Mouse (Mus musculus): ENCODE results near the gene Tmem181a. TPM values are rescaled to one million over a fixed set of nuclear protein-coding genes. Genes with fewer than 3 reads are reported as not detected.
"Not testable (repeated sequence)": the region's sequence is repeated elsewhere in the genome, so short reads cannot be mapped to it uniquely, and the experiment has no call there.

The Tmem181a gene
- polyA plus RNA-seq, 1 experiment from 2014 or later = 23.0 TPM

GRCm38 (mm10) chr17:6314493-6314892, 57.8 kb downstream of the Tmem181a start:
- H3K36me3 ChIP-seq (ENCODE audit: control insufficient read depth, insufficient read depth, low read length); H3K27ac ChIP-seq (ENCODE audit: low read depth); H3K27me3 ChIP-seq (replicated peaks; ENCODE audit: control insufficient read depth, insufficient read depth, low read length); H3K9me3 ChIP-seq (ENCODE audit: control insufficient read depth, low read length); H3K4me1 ChIP-seq (replicated peaks; ENCODE audit: control insufficient read depth, insufficient read depth, low read length); DNase-seq (ENCODE audit: low spot score); H3K9ac ChIP-seq (ENCODE audit: low read length); ATAC-seq (replicated peaks; ENCODE audit: low FRiP score, low TSS enrichment, low read depth); H3K4me3 ChIP-seq (ENCODE audit: low read depth, low read length); H3K4me2 ChIP-seq (ENCODE audit: low read length): not testable (repeated sequence)
- 77% methylated on average over 2 of the region's 3 CpGs for WGBS

DNA sequence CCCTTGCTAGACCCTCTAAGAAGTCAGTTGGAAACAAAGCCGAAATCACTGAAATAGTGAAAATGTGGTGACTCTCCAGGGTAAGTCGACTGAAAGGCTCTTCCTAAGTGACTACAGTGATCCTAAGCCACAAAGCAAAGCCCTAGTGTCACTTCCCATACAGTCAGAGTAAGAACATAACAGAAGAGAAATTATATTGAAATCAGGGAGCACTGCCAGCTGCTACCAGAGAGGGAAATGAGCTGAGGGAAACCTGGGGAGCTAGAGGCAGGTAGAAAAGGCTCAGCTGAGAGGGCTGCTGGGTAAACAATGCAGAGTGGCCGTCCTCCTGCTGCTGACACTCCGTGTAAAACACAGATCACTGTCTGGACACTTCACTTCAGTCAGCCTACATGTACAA, 59.0 kb downstream of the Tmem181a start:
- H3K36me3 ChIP-seq (ENCODE audit: control insufficient read depth, insufficient read depth, low read length); ATAC-seq (replicated peaks; ENCODE audit: low FRiP score, low TSS enrichment, low read depth); H3K4me2 ChIP-seq (ENCODE audit: low read length); H3K27ac ChIP-seq (ENCODE audit: low read depth); H3K27me3 ChIP-seq (replicated peaks; ENCODE audit: control insufficient read depth, insufficient read depth, low read length); H3K9ac ChIP-seq (ENCODE audit: low read length); H3K9me3 ChIP-seq (ENCODE audit: control insufficient read depth, low read length); H3K4me1 ChIP-seq (replicated peaks; ENCODE audit: control insufficient read depth, insufficient read depth, low read length); DNase-seq (ENCODE audit: low spot score); H3K4me3 ChIP-seq (ENCODE audit: low read depth, low read length): not testable (repeated sequence)
- 45% methylated on average over 2 of the region's 4 CpGs for WGBS

- not testable (repeated sequence) for H3K9me3 ChIP-seq (ENCODE audit: control insufficient read depth, low read length); H3K36me3 ChIP-seq (ENCODE audit: control insufficient read depth, insufficient read depth, low read length); H3K27me3 ChIP-seq (replicated peaks; ENCODE audit: control insufficient read depth, insufficient read depth, low read length); H3K27ac ChIP-seq (ENCODE audit: low read depth); H3K4me1 ChIP-seq (replicated peaks; ENCODE audit: control insufficient read depth, insufficient read depth, low read length)
- Histone ChIP-seq H3K4me3 (ENCODE audit: low read depth, low read length) (peak overlapping the region; percentile 28), H3K4me2 (ENCODE audit: low read length) (peak overlapping the region; percentile 48), H3K9ac (ENCODE audit: low read length) (0 out of 2 replicates have a peak overlapping the region, but pooled peaks have one; percentile 20)
- peak; percentile 55; the same call in 1 of the 2 replicates for ATAC-seq (replicated peaks; ENCODE audit: low FRiP score, low TSS enrichment, low read depth)
- DNase-seq (ENCODE audit: low spot score) = peak; percentile 52
- WGBS = 2% methylated on average over 37 of the region's 38 CpGs
Measured at GRCm38 (mm10) chr17:6316379-6317126, 59.9 kb downstream of the Tmem181a start.

DNA sequence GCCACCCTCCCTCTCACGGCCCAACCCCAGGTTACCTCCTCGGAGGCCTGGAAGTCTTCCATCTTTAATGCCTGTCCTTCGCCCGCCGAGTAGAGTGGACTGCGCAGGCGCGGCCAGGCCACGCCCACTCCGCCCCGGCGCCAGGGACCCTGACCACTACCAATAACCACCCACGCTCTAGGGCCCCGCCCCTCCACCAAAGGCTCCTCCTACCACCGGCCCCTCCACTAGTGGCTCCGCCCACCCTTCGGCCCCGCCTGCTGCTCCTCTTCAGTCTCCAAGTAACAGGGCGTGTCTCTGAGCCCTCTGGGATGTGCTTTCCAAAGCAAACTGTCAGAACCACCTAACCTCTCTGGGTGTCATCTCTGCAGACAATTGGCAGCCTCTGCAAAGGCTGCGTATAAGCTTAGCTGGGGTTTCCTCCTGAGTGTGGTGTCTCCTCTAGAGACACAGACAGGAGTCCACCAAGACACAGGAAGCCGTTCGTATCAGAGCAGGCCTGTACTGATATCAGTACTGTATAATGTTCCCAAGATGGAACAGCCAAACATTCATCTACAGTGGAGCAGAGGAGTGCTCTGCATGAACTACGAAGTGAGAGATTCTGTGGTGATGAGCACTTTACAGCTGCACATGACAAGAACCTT, 60.8 kb downstream of the Tmem181a start, which contains the start of gene Dynlt1a:
Gene Dynlt1a, minus strand, starts transcription at position 162 of the 647 bp plus-strand sequence.
- not testable (repeated sequence) for H3K27ac ChIP-seq (ENCODE audit: low read depth); H3K36me3 ChIP-seq (ENCODE audit: control insufficient read depth, insufficient read depth, low read length); H3K4me1 ChIP-seq (replicated peaks; ENCODE audit: control insufficient read depth, insufficient read depth, low read length); H3K9me3 ChIP-seq (ENCODE audit: control insufficient read depth, low read length); H3K27me3 ChIP-seq (replicated peaks; ENCODE audit: control insufficient read depth, insufficient read depth, low read length)
- Histone ChIP-seq H3K4me3 (ENCODE audit: low read depth, low read length) (peak within 1 kb of the TSS; percentile 28), H3K9ac (ENCODE audit: low read length) (0 out of 2 replicates have a peak within 1 kb of the TSS, but pooled peaks have one; percentile 20), H3K4me2 (ENCODE audit: low read length) (peak within 1 kb of the TSS; percentile 48)
- ATAC-seq (replicated peaks; ENCODE audit: low FRiP score, low TSS enrichment, low read depth) (peak; percentile 94), DNase-seq (ENCODE audit: low spot score) (peak; percentile 97)
- 8% methylated on average over 23 of the region's 23 CpGs for WGBS

DNA sequence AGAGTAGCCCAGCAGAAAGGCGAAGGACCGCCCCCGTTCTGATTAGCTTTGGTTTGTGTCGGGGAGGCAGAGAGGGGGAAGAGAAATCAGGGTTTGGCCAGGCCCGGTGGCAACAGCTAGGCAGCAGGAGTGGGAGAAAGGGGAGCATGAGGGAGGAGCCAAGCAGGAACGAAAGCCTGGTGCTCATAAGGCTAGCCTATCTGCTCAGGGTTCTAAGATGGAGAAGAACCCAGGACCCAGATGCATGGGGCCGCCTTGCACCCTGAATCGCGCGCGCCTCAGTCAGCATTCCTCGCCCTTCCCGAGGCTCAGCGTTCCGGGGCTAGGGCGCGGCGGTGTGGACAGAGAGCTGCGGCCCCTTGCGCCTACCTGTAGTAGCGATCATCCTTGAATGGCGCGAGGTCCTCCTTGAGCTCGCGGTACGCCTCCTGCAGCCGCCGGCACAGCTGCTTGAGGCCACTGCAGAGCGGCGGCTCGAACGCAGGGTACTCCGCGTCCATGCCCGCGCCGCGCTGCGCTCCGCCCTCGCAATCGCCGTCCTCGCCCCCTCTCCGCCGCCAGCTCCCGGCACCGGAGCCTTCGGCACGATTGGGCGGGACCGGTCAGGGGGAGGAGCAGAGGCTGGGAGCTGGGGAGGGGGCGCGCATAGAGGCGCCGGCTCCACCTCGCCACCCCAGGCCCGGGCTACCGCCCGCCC, 64.6 kb downstream of the Tmem181a start:
- H3K4me1 ChIP-seq (replicated peaks; ENCODE audit: control insufficient read depth, insufficient read depth, low read length); H3K36me3 ChIP-seq (ENCODE audit: control insufficient read depth, insufficient read depth, low read length); H3K4me2 ChIP-seq (ENCODE audit: low read length); H3K9me3 ChIP-seq (ENCODE audit: control insufficient read depth, low read length); H3K27me3 ChIP-seq (replicated peaks; ENCODE audit: control insufficient read depth, insufficient read depth, low read length); H3K9ac ChIP-seq (ENCODE audit: low read length); H3K4me3 ChIP-seq (ENCODE audit: low read depth, low read length); DNase-seq (ENCODE audit: low spot score); H3K27ac ChIP-seq (ENCODE audit: low read depth): not testable (repeated sequence)
- 8% methylated on average over 3 of the region's 60 CpGs for WGBS
- ATAC-seq (replicated peaks; ENCODE audit: low FRiP score, low TSS enrichment, low read depth) = 0 out of 2 replicates have a peak, but pooled peaks have one; percentile 16

- H3K9me3 ChIP-seq (ENCODE audit: control insufficient read depth, low read length); H3K4me3 ChIP-seq (ENCODE audit: low read depth, low read length); DNase-seq (ENCODE audit: low spot score); H3K9ac ChIP-seq (ENCODE audit: low read length); H3K36me3 ChIP-seq (ENCODE audit: control insufficient read depth, insufficient read depth, low read length); H3K4me1 ChIP-seq (replicated peaks; ENCODE audit: control insufficient read depth, insufficient read depth, low read length); H3K27me3 ChIP-seq (replicated peaks; ENCODE audit: control insufficient read depth, insufficient read depth, low read length); H3K27ac ChIP-seq (ENCODE audit: low read depth); H3K4me2 ChIP-seq (ENCODE audit: low read length): not testable (repeated sequence)
- no CpG with 5 or more reads among the region's 10 CpGs for WGBS
- 0 out of 2 replicates have a peak, but pooled peaks have one; percentile 26 for ATAC-seq (replicated peaks; ENCODE audit: low FRiP score, low TSS enrichment, low read depth)
Measured at GRCm38 (mm10) chr17:6321778-6322101, 65.1 kb downstream of the Tmem181a start.

DNA sequence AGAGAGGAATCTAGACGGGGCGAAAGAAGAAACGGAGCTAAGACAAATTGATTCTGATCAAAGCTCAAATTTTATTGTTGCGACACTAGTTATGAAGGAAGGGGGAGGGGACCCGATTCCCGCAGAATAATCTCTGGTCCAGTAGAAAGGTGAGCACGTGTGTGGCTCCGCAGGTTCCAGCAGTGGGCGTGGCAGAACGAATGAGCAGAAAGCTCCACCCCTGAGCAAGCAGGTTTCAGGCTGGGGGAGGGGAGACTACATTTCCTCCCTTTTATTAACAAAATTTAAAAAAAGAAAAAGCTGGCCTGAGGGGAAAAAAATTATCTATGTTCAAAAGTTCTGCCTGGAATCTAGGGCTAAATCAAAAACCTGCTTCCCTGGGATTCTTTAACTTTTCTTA, 68.4 kb downstream of the Tmem181a start:
- not testable (repeated sequence) for H3K9ac ChIP-seq (ENCODE audit: low read length); DNase-seq (ENCODE audit: low spot score); H3K9me3 ChIP-seq (ENCODE audit: control insufficient read depth, low read length); H3K36me3 ChIP-seq (ENCODE audit: control insufficient read depth, insufficient read depth, low read length); H3K4me1 ChIP-seq (replicated peaks; ENCODE audit: control insufficient read depth, insufficient read depth, low read length); ATAC-seq (replicated peaks; ENCODE audit: low FRiP score, low TSS enrichment, low read depth); H3K27ac ChIP-seq (ENCODE audit: low read depth); H3K4me2 ChIP-seq (ENCODE audit: low read length); H3K4me3 ChIP-seq (ENCODE audit: low read depth, low read length); H3K27me3 ChIP-seq (replicated peaks; ENCODE audit: control insufficient read depth, insufficient read depth, low read length)
- 60% methylated on average over 10 of the region's 10 CpGs for WGBS

DNA sequence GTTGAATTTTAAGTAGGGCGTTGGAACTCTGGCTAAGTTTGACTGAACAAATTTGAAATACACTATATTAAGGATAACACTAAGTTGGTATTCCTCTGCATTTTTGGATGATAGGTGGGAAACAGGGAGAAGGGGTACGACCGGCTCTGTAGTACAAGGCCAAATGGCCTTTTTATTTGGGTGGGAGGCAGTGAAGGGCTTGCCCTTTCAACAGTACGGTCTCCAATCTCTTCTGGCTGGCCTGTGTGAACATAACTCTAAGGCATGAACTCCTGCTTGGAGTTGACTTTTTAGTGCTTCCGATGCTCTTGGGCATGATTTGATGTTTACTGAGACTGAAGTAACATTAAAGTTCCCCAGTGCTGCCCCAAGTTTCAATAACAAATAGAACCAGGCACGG, 68.9 kb downstream of the Tmem181a start:
- not testable (repeated sequence) for H3K9ac ChIP-seq (ENCODE audit: low read length); H3K27ac ChIP-seq (ENCODE audit: low read depth); DNase-seq (ENCODE audit: low spot score); ATAC-seq (replicated peaks; ENCODE audit: low FRiP score, low TSS enrichment, low read depth); H3K4me3 ChIP-seq (ENCODE audit: low read depth, low read length); H3K4me2 ChIP-seq (ENCODE audit: low read length); H3K4me1 ChIP-seq (replicated peaks; ENCODE audit: control insufficient read depth, insufficient read depth, low read length); H3K36me3 ChIP-seq (ENCODE audit: control insufficient read depth, insufficient read depth, low read length); H3K27me3 ChIP-seq (replicated peaks; ENCODE audit: control insufficient read depth, insufficient read depth, low read length); H3K9me3 ChIP-seq (ENCODE audit: control insufficient read depth, low read length)
- 63% methylated on average over 6 of the region's 6 CpGs for WGBS
